Mouse (Mus musculus): Measurements from ENCODE around the gene Mxra7. TPM values are rescaled to one million over a fixed set of nuclear protein-coding genes. Genes with fewer than 3 reads are reported as not detected.

The Mxra7 gene
- polyA plus RNA-seq, 1 experiment from 2014 or later = 33.6 TPM

DNA sequence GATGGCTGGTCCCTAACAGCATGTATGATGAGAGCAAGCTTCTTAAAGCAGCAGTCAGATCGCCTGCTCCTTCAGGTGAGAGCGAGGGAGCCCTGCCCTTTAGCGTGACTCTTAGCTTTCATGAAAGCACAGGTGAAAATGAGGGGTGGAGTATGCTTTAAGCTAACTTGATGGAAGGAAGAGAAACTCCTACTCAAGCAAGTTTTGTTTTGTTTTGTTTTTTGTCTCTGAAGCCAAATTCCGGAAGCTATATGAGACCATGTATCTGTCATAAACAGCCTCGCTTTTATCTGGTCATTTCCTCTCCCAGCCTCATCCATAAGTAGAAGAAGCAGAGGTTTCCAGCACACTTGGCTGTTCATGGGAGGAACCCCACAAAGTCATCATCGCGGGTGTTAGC lies 52.4 kb downstream of the Mxra7 start, which contains the start of gene St6galnac1:
TSS of gene St6galnac1 (minus strand) at position 101 of the 400 bp plus-strand sequence.
- H3K27ac ChIP-seq (ENCODE audit: low read depth, low read length) = no peak within 1 kb of the TSS
- no peak for ATAC-seq

DNA sequence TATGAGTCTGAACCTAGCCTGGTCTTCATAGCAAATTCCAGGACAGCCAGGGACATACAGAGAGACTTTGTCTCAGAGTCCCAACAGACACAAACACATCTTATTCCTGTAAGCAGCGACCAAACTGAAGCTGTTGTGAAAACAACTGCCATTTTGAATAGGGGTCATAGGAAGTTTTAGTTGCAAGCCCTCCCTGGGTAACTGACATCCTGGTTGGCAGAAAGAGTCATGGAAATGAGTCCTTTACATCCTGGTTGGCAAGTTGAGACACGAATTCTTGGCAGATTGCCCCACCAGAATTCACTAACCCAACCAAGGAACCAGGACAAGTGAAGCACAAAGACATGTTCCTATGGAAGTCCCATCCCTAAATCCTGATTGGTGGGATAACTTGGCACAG lies 54.6 kb downstream of the Mxra7 start:
- no peak for TF ChIP-seq CTCF (IDR thresholded peaks at IDR 0.05; ENCODE audit: low read depth)
- no peak overlapping the region for H3K4me3 ChIP-seq (ENCODE audit: low read depth, low read length)
- ATAC-seq = no peak
- H3K9me3 ChIP-seq (ENCODE audit: control insufficient read depth) = no peaks in the 10 kb centered on the region
- no peaks in the 10 kb centered on the region for H3K4me1 ChIP-seq (replicated peaks; ENCODE audit: control insufficient read depth, insufficient read depth, low read length)
- no peak overlapping the region for H3K27ac ChIP-seq (ENCODE audit: low read depth, low read length)
- H3K9ac ChIP-seq (ENCODE audit: low read depth, low read length) = no peak overlapping the region
- no peaks in the 10 kb centered on the region for H3K36me3 ChIP-seq (ENCODE audit: control insufficient read depth, insufficient read depth)
- 46% methylated on average over 2 of the region's 2 CpGs for WGBS
- no peaks in the 10 kb centered on the region for H3K27me3 ChIP-seq (replicated peaks; ENCODE audit: control insufficient read depth, insufficient read depth, low read length)
- no peak overlapping the region for H3K4me2 ChIP-seq (replicated peaks; ENCODE audit: low read depth)

More for the DNA sequence above, 52.4 kb downstream of the Mxra7 start, which contains the start of gene St6galnac1:
- Histone ChIP-seq H3K4me3 (ENCODE audit: low read depth, low read length) (no peak within 1 kb of the TSS), H3K36me3 (ENCODE audit: control insufficient read depth, insufficient read depth) (no peaks in the 10 kb centered on the region), H3K9me3 (ENCODE audit: control insufficient read depth) (no peaks in the 10 kb centered on the region), H3K9ac (ENCODE audit: low read depth, low read length) (no peak within 1 kb of the TSS), H3K4me1 (replicated peaks; ENCODE audit: control insufficient read depth, insufficient read depth, low read length) (no peaks in the 10 kb centered on the region), H3K27me3 (replicated peaks; ENCODE audit: control insufficient read depth, insufficient read depth, low read length) (no peaks in the 10 kb centered on the region), H3K4me2 (replicated peaks; ENCODE audit: low read depth) (no peak within 1 kb of the TSS)
- WGBS = 76% methylated on average over 7 of the region's 7 CpGs
- no peak for TF ChIP-seq CTCF (IDR thresholded peaks at IDR 0.05; ENCODE audit: low read depth)

DNA sequence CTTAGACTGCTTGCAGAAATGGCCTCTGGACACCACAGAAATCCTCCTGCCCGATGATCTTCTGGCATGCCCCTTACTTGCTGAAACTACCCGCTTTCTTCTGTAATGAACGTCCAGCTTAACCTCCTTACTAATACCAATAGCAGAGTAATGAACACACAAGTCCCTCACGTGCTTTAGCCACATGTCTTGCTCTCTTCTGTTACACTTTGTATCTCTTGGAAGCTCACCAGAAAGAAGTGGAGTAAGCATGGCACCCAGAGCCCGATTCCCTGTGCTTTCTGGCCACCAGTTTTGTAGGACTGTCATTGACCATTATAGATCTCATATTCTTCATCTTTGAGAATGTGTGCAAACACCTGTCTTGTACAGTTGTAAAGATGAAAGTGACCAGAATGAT lies 58.0 kb downstream of the Mxra7 start:
- Histone ChIP-seq H3K9me3 (ENCODE audit: control insufficient read depth) (no peaks in the 10 kb centered on the region), H3K4me1 (replicated peaks; ENCODE audit: control insufficient read depth, insufficient read depth, low read length) (no peaks in the 10 kb centered on the region), H3K4me3 (ENCODE audit: low read depth, low read length) (no peak overlapping the region), H3K4me2 (replicated peaks; ENCODE audit: low read depth) (no peak overlapping the region), H3K9ac (ENCODE audit: low read depth, low read length) (no peak overlapping the region), H3K36me3 (ENCODE audit: control insufficient read depth, insufficient read depth) (no peaks in the 10 kb centered on the region), H3K27me3 (replicated peaks; ENCODE audit: control insufficient read depth, insufficient read depth, low read length) (no peaks in the 10 kb centered on the region), H3K27ac (ENCODE audit: low read depth, low read length) (no peak overlapping the region)
- no peak for ATAC-seq
- no peak for TF ChIP-seq CTCF (IDR thresholded peaks at IDR 0.05; ENCODE audit: low read depth)
- 72% methylated on average over 5 of the region's 5 CpGs for WGBS

DNA sequence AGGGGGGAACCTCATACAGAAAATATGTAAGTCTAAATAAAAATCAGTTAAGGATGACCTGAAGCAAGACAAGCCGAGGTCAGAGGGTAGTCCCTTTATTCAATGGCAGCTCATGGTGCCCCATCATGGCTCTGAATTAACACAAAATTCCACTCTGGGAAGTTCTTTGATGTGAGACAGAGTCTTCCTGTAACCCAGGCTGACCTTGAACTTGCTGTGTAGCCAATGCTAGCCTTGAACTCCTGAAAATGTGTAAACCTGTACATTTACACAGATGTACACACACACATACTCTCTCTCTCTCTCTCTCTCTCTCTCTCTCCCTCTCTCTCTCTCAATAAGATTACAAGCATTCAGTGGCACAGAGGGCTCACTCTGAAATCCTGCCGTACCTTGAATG lies 62.9 kb downstream of the Mxra7 start:
- TF ChIP-seq CTCF (IDR thresholded peaks at IDR 0.05; ENCODE audit: low read depth) = no peak
- Histone ChIP-seq H3K9ac (ENCODE audit: low read depth, low read length) (no peak overlapping the region), H3K4me3 (ENCODE audit: low read depth, low read length) (no peak overlapping the region), H3K4me2 (replicated peaks; ENCODE audit: low read depth) (no peak overlapping the region), H3K9me3 (ENCODE audit: control insufficient read depth) (no peaks in the 10 kb centered on the region), H3K27me3 (replicated peaks; ENCODE audit: control insufficient read depth, insufficient read depth, low read length) (no peaks in the 10 kb centered on the region), H3K36me3 (ENCODE audit: control insufficient read depth, insufficient read depth) (no peaks in the 10 kb centered on the region), H3K27ac (ENCODE audit: low read depth, low read length) (no peak overlapping the region), H3K4me1 (replicated peaks; ENCODE audit: control insufficient read depth, insufficient read depth, low read length) (no peaks in the 10 kb centered on the region)
- 88% methylated on average over 2 of the region's 2 CpGs for WGBS
- ATAC-seq = no peak

DNA sequence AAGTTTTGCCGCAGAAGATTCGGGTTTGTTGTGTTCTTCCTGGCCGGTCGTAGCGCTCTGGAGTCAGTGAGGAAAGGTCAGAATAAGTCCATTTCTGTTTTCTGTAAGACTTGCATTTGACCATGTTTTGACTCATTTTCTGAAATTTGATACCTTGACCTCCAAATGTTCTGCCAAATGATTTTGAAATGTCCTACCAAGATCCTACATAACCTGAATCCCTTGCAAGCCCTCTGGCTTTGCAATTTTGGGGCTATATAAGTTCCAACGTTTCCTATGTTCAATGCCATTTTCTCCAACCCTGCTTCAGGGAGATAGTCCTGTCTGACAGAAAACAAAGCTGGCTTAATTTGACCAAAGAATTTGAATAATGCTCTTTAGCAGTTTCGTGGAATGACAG lies 63.5 kb downstream of the Mxra7 start:
- no peak overlapping the region for H3K9ac ChIP-seq (ENCODE audit: low read depth, low read length)
- no peaks in the 10 kb centered on the region for H3K36me3 ChIP-seq (ENCODE audit: control insufficient read depth, insufficient read depth)
- no peak overlapping the region for H3K4me2 ChIP-seq (replicated peaks; ENCODE audit: low read depth)
- H3K27ac ChIP-seq (ENCODE audit: low read depth, low read length) = no peak overlapping the region
- no peaks in the 10 kb centered on the region for H3K9me3 ChIP-seq (ENCODE audit: control insufficient read depth)
- TF ChIP-seq CTCF (IDR thresholded peaks at IDR 0.05; ENCODE audit: low read depth) = no peak
- no peaks in the 10 kb centered on the region for H3K4me1 ChIP-seq (replicated peaks; ENCODE audit: control insufficient read depth, insufficient read depth, low read length)
- no peaks in the 10 kb centered on the region for H3K27me3 ChIP-seq (replicated peaks; ENCODE audit: control insufficient read depth, insufficient read depth, low read length)
- 93% methylated on average over 7 of the region's 7 CpGs for WGBS
- H3K4me3 ChIP-seq (ENCODE audit: low read depth, low read length) = no peak overlapping the region
- no peak for ATAC-seq

DNA sequence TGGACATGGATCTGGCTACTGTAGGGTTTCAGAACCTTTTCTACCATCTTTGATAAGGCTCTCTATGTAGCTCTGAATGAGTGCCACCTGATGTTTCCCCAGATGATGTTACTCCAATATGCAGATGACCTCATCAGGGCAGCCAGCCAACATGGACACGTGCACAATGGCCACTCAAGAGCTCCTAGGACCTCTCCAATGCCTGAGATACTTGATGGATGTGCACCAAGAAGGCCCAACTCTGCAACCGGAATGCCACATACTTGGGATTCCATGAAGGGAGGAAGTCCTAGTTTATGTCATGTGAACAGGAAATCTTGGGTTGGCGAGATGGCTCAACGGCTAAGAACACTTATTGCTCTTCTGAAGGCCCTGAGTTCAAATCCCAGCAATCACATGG lies 72.7 kb downstream of the Mxra7 start:
- Histone ChIP-seq H3K4me2 (replicated peaks; ENCODE audit: low read depth) (no peak overlapping the region), H3K9me3 (ENCODE audit: control insufficient read depth) (no peaks in the 10 kb centered on the region), H3K4me1 (replicated peaks; ENCODE audit: control insufficient read depth, insufficient read depth, low read length) (peaks cover 13% of the 10 kb centered on the region), H3K27ac (ENCODE audit: low read depth, low read length) (no peak overlapping the region), H3K27me3 (replicated peaks; ENCODE audit: control insufficient read depth, insufficient read depth, low read length) (no peaks in the 10 kb centered on the region), H3K4me3 (ENCODE audit: low read depth, low read length) (no peak overlapping the region), H3K9ac (ENCODE audit: low read depth, low read length) (no peak overlapping the region), H3K36me3 (ENCODE audit: control insufficient read depth, insufficient read depth) (no peaks in the 10 kb centered on the region)
- ATAC-seq = no peak
- no peak for TF ChIP-seq CTCF (IDR thresholded peaks at IDR 0.05; ENCODE audit: low read depth)
- 77% methylated on average over 4 of the region's 4 CpGs for WGBS

All from intestine, postnatal 0 days (tissue).